Mouse (Mus musculus): ENCODE data around the gene Disc1. TPM values are rescaled to one million over a fixed set of nuclear protein-coding genes. Genes with fewer than 3 reads are reported as not detected.
A peak's percentile ranks its signal among the peaks of the same experiment; 100 is the strongest.

The Disc1 gene
- polyA plus RNA-seq, 1 experiment, result 2.1 TPM

DNA sequence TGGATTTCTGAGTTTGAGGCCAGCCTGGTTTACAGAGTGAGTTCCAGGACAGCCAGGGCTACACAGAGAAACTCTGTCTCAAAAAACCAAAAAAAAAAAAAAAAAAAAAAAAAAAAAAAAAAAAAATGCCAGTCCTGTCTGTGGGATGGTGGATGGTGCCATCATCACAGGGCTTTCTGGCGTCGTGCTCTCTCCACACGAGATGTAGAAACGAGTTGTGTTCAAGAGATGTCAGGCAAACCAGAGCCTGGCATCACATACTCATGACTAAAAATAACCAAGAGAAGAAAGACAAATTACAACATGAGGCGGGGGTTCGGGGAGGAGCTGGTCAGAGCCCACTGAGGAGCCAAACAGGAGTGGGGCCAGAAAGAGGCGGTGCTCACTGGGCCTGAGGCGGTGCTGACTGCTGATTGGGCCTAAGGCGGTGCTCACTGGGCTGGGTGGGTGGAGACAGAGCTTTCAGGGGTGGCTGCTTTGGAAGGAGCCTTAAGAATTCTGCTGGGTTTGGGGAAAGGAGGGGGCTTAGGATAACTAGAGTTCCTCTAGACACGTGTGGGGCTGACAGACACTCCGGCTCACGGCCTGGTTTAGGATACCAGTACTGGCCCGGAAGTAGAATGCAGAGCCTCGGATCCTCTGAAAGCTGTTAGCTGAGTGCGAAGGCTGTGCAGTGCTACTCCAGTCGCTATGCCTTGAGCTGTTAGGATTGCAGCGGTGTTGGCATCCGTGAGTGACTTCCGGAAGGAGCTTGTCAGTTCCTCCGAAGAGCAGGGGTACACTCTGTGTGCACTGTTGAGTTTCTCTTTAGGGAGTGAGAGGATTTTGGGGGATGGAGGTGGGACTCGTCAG lies 37.1 kb downstream of the Disc1 start:
- DNase-seq (ENCODE audit: low read depth), result no peak
- TF ChIP-seq POLR2A (IDR thresholded peaks at IDR 0.05; ENCODE audit: borderline replicate concordance, extremely low read depth, insufficient read depth, insufficient read length, poor library complexity, severe bottlenecking) (no peak), CTCF (IDR thresholded peaks at IDR 0.05; ENCODE audit: borderline replicate concordance, extremely low read depth, insufficient read depth, insufficient read length) (no peak)

DNA sequence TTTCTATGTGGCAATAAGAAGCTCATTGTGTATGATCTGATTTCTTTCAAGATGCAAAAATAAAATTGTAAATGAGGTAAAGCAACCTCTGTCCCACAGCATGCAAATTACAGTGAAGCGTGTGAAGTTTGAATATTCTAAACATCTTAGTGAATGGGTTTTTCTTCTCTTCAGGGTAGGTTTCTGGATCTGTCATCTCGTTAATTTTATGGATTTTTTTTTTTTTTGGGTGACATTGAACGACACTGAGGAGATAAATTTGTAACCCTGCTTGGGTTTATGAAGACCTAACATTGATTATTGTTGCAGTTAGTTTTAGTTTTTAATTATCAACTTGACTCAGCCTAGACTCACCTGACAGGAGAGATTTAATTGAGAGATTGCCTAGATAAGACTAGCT lies 43.1 kb downstream of the Disc1 start:
- no peak for DNase-seq (ENCODE audit: low read depth)
- TF ChIP-seq POLR2A (IDR thresholded peaks at IDR 0.05; ENCODE audit: borderline replicate concordance, extremely low read depth, insufficient read depth, insufficient read length, poor library complexity, severe bottlenecking) (no peak), CTCF (IDR thresholded peaks at IDR 0.05; ENCODE audit: borderline replicate concordance, extremely low read depth, insufficient read depth, insufficient read length) (no peak)

DNA sequence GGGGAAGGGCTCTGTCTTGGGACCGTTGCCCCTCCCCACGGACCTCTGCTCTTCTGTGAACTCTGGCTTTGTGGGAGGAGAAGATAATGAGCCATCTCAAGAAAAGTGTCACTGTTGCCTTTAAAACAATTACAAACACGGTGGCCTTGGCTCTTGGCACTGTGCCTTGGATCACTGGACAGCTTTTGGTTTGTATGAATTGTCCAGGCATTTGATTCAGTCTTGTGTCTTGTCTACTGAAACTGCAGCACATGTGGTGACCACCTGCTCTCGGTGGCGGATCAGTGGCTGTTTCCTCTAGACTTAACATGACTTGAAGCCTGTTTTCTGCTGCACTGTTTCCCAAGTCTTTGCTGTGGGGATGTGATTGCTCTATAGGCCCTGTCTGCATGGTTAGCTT lies 44.1 kb downstream of the Disc1 start:
- TF ChIP-seq POLR2A (IDR thresholded peaks at IDR 0.05; ENCODE audit: borderline replicate concordance, extremely low read depth, insufficient read depth, insufficient read length, poor library complexity, severe bottlenecking) (no peak), CTCF (IDR thresholded peaks at IDR 0.05; ENCODE audit: borderline replicate concordance, extremely low read depth, insufficient read depth, insufficient read length) (no peak)
- DNase-seq (ENCODE audit: low read depth), result no peak

DNA sequence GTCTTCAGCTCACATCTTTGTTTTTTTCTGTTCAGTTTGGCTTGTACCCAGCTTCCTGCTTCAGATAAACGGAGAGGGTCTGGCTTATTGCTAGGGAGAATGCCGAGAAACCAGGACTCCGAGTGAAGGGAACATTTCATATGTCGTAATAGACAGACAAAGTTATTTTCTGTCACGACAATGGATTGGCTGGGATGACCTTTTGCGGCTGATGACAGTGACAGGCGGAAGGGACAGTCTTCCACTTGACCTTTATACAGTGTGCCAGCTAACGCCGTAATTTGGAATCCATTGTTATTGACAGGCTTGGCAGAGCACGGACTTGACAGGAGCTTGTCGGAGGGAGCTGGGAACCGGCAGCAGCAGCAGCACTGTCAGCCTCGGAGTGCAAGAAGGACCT lies 48.3 kb downstream of the Disc1 start:
- no peak for DNase-seq (ENCODE audit: low read depth)
- TF ChIP-seq POLR2A (IDR thresholded peaks at IDR 0.05; ENCODE audit: borderline replicate concordance, extremely low read depth, insufficient read depth, insufficient read length, poor library complexity, severe bottlenecking) (no peak), CTCF (IDR thresholded peaks at IDR 0.05; ENCODE audit: borderline replicate concordance, extremely low read depth, insufficient read depth, insufficient read length) (no peak)

DNA sequence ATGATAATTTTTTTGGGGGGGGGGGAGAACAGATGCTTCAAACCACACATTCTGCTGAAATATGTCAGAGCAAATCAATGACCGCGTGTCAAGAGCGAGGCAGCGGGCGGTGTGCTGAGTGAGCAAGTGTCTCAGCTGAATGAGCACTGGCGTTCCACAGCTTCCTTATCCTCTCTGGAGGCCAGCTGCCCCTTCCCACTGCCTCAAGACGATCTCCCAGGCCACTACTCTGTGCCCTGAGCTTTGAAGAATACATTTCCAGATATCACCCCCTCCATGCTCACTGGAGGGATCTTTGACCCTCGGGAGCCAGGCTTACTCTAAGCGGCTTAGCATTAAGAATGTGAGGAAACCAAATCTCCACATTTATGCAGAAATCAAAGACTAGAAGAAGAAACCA lies 59.2 kb downstream of the Disc1 start:
- TF ChIP-seq CTCF (IDR thresholded peaks at IDR 0.05; ENCODE audit: borderline replicate concordance, extremely low read depth, insufficient read depth, insufficient read length), result no peak
- TF ChIP-seq POLR2A (IDR thresholded peaks at IDR 0.05; ENCODE audit: borderline replicate concordance, extremely low read depth, insufficient read depth, insufficient read length, poor library complexity, severe bottlenecking), result no peak
- peak; percentile 54 for DNase-seq (ENCODE audit: low read depth)

DNA sequence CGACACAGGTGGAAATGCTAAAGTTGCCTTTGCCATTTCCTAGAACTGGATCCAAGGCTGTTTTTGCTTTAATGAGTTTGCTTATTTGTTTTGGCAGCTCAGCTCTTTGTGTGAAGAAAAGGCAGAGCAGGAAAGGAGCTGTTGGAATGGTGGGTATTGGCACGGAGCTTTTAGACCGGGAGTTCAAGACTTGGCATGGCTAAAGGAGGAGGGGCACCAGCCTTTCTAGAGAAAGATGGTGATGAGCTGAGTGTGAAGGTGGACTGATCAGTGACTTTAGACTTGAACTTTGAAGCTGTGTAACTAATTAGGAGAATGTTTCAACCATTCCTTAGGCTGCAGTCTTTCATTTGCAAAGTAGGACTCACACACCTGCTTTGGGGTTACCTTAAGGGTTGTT lies 59.8 kb downstream of the Disc1 start:
- DNase-seq (ENCODE audit: low read depth), result no peak

DNA sequence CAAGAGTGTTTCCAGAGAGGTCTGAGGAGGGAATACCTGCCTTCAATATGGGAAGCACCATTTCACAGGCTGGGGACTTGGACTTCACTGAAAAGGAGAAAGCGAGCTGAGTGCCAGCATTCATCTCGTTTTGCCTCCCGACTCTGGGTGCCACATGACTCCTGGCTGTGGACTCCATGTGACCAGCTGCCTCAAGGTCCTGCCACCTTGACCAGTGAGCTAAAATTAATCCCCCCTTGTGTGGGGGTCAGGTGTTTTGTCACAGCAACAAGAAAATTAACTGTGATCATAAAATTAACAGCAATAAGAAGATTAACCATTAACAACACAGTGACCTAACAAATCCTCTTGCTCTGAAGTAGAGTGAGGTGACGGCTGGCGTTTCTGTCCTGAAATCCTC lies 61.3 kb downstream of the Disc1 start:
- TF ChIP-seq POLR2A (IDR thresholded peaks at IDR 0.05; ENCODE audit: borderline replicate concordance, extremely low read depth, insufficient read depth, insufficient read length, poor library complexity, severe bottlenecking) (no peak), CTCF (IDR thresholded peaks at IDR 0.05; ENCODE audit: borderline replicate concordance, extremely low read depth, insufficient read depth, insufficient read length) (no peak)
- DNase-seq (ENCODE audit: low read depth), result no peak

More for the DNA sequence above, 59.8 kb downstream of the Disc1 start:
- TF ChIP-seq POLR2A (IDR thresholded peaks at IDR 0.05; ENCODE audit: borderline replicate concordance, extremely low read depth, insufficient read depth, insufficient read length, poor library complexity, severe bottlenecking), result no peak
- TF ChIP-seq CTCF (IDR thresholded peaks at IDR 0.05; ENCODE audit: borderline replicate concordance, extremely low read depth, insufficient read depth, insufficient read length), result no peak

DNA sequence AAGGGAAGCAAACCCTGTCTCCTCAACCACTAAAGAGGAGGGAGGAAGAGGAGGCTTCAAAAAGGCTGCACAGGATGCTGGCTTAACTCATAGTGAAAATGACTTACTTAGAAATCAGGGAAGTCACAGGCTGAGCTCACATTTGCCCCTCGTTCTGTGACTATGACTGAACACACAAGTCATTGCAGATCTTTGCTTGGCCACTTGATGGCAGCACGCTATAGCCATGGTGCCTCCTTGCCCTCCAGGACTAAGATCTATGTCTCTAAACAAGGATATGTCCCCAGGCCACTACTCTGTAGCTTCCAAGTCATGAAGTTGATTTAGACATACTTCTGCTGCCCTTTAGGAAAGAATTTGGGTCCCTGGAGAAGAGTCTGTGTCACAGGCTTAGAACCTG lies 62.6 kb downstream of the Disc1 start:
- TF ChIP-seq POLR2A (IDR thresholded peaks at IDR 0.05; ENCODE audit: borderline replicate concordance, extremely low read depth, insufficient read depth, insufficient read length, poor library complexity, severe bottlenecking), result no peak
- TF ChIP-seq CTCF (IDR thresholded peaks at IDR 0.05; ENCODE audit: borderline replicate concordance, extremely low read depth, insufficient read depth, insufficient read length), result peak; percentile 79
- DNase-seq (ENCODE audit: low read depth), result peak; percentile 71

DNA sequence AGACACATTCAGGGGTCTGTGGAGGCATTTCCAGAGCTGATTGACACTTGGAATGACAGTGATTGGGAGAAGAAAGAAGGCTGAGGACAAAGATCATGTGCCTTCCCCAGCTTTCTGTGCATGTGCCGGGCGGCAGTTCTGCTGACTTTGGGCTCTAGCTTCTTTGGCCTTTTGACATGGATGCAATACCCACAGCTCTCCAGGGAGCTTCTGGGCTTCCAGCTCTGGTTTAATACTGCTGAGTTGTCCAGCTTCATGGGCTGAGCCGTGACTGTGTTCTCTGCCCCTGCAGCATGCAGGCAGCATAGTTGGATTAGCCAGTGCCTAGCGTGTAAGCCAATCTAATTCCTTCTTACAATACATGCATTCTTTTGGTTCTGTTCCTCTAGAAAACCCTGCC lies 72.5 kb downstream of the Disc1 start:
- TF ChIP-seq CTCF (IDR thresholded peaks at IDR 0.05; ENCODE audit: borderline replicate concordance, extremely low read depth, insufficient read depth, insufficient read length), result no peak
- TF ChIP-seq POLR2A (IDR thresholded peaks at IDR 0.05; ENCODE audit: borderline replicate concordance, extremely low read depth, insufficient read depth, insufficient read length, poor library complexity, severe bottlenecking), result no peak
- no peak for DNase-seq (ENCODE audit: low read depth)

DNA sequence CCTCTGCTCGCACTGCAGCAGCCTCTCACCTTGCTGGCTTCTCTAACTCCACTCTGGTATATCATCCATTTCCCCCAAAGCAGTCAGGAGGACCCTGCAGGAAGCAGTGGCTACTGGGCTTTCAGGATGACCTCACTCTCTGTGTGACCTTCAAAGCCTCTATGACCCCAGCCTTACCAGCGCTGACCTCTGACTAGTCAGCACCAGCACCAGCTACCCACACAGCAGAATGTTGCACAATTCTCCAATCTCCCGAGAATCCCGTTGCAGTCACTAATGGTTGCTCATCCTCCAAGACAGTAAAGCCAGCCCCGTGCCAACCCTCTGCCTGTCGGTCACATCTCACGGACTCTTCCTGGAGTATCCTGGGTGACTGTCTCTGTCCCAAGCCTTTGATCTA lies 73.6 kb downstream of the Disc1 start:
- no peak for DNase-seq (ENCODE audit: low read depth)
- TF ChIP-seq CTCF (IDR thresholded peaks at IDR 0.05; ENCODE audit: borderline replicate concordance, extremely low read depth, insufficient read depth, insufficient read length) (no peak), POLR2A (IDR thresholded peaks at IDR 0.05; ENCODE audit: borderline replicate concordance, extremely low read depth, insufficient read depth, insufficient read length, poor library complexity, severe bottlenecking) (no peak)

DNA sequence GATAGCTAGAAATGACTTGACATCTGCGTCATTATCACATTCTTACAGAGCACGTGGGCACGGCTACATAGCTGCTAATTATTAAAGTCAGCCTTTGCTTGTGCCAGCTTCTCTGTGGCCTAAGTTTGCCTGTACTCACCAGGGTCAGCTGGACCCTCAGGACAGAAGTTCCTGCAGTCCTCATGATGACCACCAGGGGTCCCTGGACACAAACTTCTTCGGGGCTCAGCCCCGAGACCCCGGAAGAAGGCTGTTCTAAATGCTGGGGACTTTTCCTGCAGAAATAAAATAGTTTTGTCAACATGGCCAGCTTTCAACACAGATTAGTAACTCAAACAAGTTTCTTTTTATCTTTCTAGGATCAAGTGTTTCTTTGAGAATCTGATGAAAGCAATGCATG lies 74.3 kb downstream of the Disc1 start:
- peak; percentile 66 for DNase-seq (ENCODE audit: low read depth)
- TF ChIP-seq POLR2A (IDR thresholded peaks at IDR 0.05; ENCODE audit: borderline replicate concordance, extremely low read depth, insufficient read depth, insufficient read length, poor library complexity, severe bottlenecking) (no peak), CTCF (IDR thresholded peaks at IDR 0.05; ENCODE audit: borderline replicate concordance, extremely low read depth, insufficient read depth, insufficient read length) (peak; percentile 90)

DNA sequence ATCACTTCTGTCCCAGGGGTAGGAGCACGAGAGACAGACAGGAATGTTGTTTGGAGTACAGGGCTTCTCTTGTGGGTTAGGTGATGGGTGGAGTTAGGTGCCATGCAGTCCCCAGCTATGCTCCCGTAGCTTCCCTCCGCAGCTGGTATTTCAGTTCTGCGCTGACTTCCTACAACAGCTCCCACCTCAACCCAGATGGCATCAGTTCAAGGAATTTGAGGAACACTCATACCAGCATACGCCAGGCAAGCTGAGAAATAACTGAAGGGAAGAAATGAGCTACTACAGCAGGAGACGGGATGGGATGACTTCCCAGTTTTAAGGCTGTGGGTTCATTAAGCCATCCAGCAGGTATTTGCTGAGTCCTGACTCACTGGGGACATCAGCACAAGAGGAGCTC lies 76.8 kb downstream of the Disc1 start:
- DNase-seq (ENCODE audit: low read depth), result no peak
- no peak for TF ChIP-seq CTCF (IDR thresholded peaks at IDR 0.05; ENCODE audit: borderline replicate concordance, extremely low read depth, insufficient read depth, insufficient read length)
- no peak for TF ChIP-seq POLR2A (IDR thresholded peaks at IDR 0.05; ENCODE audit: borderline replicate concordance, extremely low read depth, insufficient read depth, insufficient read length, poor library complexity, severe bottlenecking)
